Mouse (Mus musculus) heart, embryonic 14.5 days (tissue): Measurements from ENCODE around the gene Gm18596. TPM values are rescaled to one million over a fixed set of nuclear protein-coding genes. Genes with fewer than 3 reads are reported as not detected.

ENCODE experiments used
- ATAC-seq: fragments of 200-750 bp; cut with Nextera tagmentation; 2 replicates; pipeline ENCODE4 v1.8.0; 2017; ENCODE audit warnings: low read depth, moderate TSS enrichment; ENCODE audit not compliant: insufficient number of reproducible peaks, insufficient read depth, low FRiP score
- H3K27ac ChIP-seq, 2 experiments: fragments of 200-500 bp in 1 of 2; fragments of 300-500 bp in 1 of 2; sonication (generic) in 1 of 2; replicated peaks in 1 of 2; 2 replicates each; pipeline ENCODE4 v1.5.1; 2012 to 2014; ENCODE audit warnings: low read depth in 2 of 2, low read length in 2 of 2, control low read depth in 1 of 2, mild to moderate bottlenecking in 1 of 2, mixed read lengths in 1 of 2; ENCODE audit not compliant: control insufficient read depth in 1 of 2, insufficient read depth in 1 of 2
- H3K27me3 ChIP-seq: fragments of 300-500 bp; sonication (generic); 2 replicates; pipeline ENCODE4 v1.6.1; 2014; ENCODE audit warnings: mild to moderate bottlenecking, low read length, control low read depth; ENCODE audit not compliant: control insufficient read depth, insufficient read depth
- H3K36me3 ChIP-seq: fragments of 300-500 bp; sonication (generic); 2 replicates; pipeline ENCODE4 v1.6.1; 2014; ENCODE audit warnings: mild to moderate bottlenecking, control low read depth, low read length, mixed read lengths; ENCODE audit not compliant: control insufficient read depth, insufficient read depth
- H3K4me1 ChIP-seq, 2 experiments: fragments of 200-500 bp in 1 of 2; fragments of 300-500 bp in 1 of 2; sonication (generic) in 1 of 2; 2 replicates each; pipeline ENCODE4 v1.6.1; 2012 to 2014; ENCODE audit warnings: low read length in 2 of 2, control low read depth in 1 of 2, mixed read lengths in 1 of 2; ENCODE audit not compliant: control insufficient read depth in 2 of 2, insufficient read depth in 2 of 2
- H3K4me2 ChIP-seq: fragments of 300-500 bp; sonication (generic); 2 replicates; pipeline ENCODE4 v1.6.1; 2014; ENCODE audit warnings: mild to moderate bottlenecking, low read length
- H3K4me3 ChIP-seq, 2 experiments: fragments of 200-500 bp in 1 of 2; fragments of 300-500 bp in 1 of 2; sonication (generic) in 1 of 2; 2 replicates each; pipeline ENCODE4 v1.5.1; 2012 to 2014; ENCODE audit warnings: low read length in 2 of 2, mild to moderate bottlenecking in 2 of 2, control low read depth in 1 of 2, low read depth in 1 of 2, moderate library complexity in 1 of 2; ENCODE audit not compliant: control insufficient read depth in 1 of 2, insufficient read depth in 1 of 2
- H3K9ac ChIP-seq: fragments of 300-500 bp; sonication (generic); 2 replicates; pipeline ENCODE4 v1.6.1; 2014; ENCODE audit warnings: mild to moderate bottlenecking, low read length
- H3K9me3 ChIP-seq: fragments of 300-500 bp; sonication (generic); 2 replicates; pipeline ENCODE4 v1.6.1; 2016; ENCODE audit warnings: low read length, control low read depth; ENCODE audit not compliant: control insufficient read depth
- WGBS: fragments of 180-500 bp; shearing (Covaris S2); extraction: QIAGEN DNeasy Blood & Tissue Kit; methylation state at CpG from one replicate; pipeline ENCODE4 v1.1.7; 2014; 5-methylcytosine and 5-hydroxymethylcytosine counted together
- polyA plus RNA-seq: library from polyadenylated mRNA; unstranded; fragments of >200 nt; fragmentation: Nextera tagmentation; extraction: Ambion mirVana; gene quantifications from 2 replicates; pipeline ENCODE4 v1.2.1, GENCODE M21; 2014

Gene Gm18596
- polyA plus RNA-seq, 1 experiment from 2014 or later, result not detected

- 70% methylated on average over 3 of the region's 3 CpGs for WGBS
- no peak for ATAC-seq
Measured at GRCm38 (mm10) chr10:77709831-77710230, 32.6 kb downstream of the Gm18596 start.

GRCm38 (mm10) chr10:77706326-77706725 is 36.1 kb downstream of the Gm18596 start, which contains the start of gene Gm10272:
Gene Gm10272, plus strand, starts transcription at chr10:77706626.
- 86% methylated on average over 1 of the region's 1 CpGs for whole genome bisulfite sequencing
- no peak for ATAC-seq
- no peak within 1 kb of the TSS for H3K4me2 ChIP-seq
- no peaks in the 10 kb centered on the region for H3K27me3 ChIP-seq
- no peak within 1 kb of the TSS for H3K27ac ChIP-seq
- H3K9me3 ChIP-seq, result peaks cover 4% of the 10 kb centered on the region; the same call in 1 of the 2 replicates
- no peak within 1 kb of the TSS for H3K4me3 ChIP-seq
- H3K9ac ChIP-seq, result no peak within 1 kb of the TSS
- no peaks in the 10 kb centered on the region for H3K4me1 ChIP-seq
- H3K36me3 ChIP-seq, result no peaks in the 10 kb centered on the region

More at GRCm38 (mm10) chr10:77709831-77710230, 32.6 kb downstream of the Gm18596 start:
- no peak overlapping the region for H3K4me3 ChIP-seq
- no peaks in the 10 kb centered on the region for H3K4me1 ChIP-seq
- peaks cover 3% of the 10 kb centered on the region; the same call in 1 of the 2 replicates for H3K9me3 ChIP-seq
- no peak overlapping the region for H3K27ac ChIP-seq
- H3K27me3 ChIP-seq, result no peaks in the 10 kb centered on the region
- H3K9ac ChIP-seq, result no peak overlapping the region
- H3K4me2 ChIP-seq, result no peak overlapping the region
- no peaks in the 10 kb centered on the region for H3K36me3 ChIP-seq

DNA sequence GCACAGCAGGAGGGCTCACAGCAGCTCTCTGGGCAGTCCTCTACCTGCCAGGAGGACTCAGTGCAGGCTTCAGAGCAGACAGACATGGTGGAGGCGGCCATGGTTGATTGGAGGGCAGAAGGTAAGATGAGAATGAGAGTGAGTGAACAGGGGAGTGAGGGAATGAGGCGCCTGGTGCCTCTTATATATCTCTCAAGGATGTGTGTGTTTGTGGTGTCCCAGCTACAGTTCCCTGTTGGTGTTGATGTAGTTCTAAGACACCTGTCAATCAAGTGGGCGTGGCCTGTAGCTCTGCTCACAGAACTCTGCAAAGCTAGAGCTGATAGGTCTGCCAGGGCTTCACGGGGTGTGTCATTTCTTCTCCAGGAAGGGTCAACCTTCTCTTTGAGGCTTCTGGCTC is 45.3 kb downstream of the Gm18596 start, which contains the start of gene Gm9508:
Gene Gm9508, minus strand, starts transcription at position 101 of the 400 bp plus-strand sequence.
- Histone ChIP-seq H3K4me2 (no peak within 1 kb of the TSS), H3K27ac (no peak within 1 kb of the TSS), H3K4me3 (no peak within 1 kb of the TSS), H3K9me3 (peaks cover 7% of the 10 kb centered on the region; the same call in 1 of the 2 replicates), H3K27me3 (0 out of 2 replicates have a peak, but pooled peaks cover 4% of the 10 kb centered on the region), H3K9ac (no peak within 1 kb of the TSS), H3K36me3 (no peaks in the 10 kb centered on the region), H3K4me1 (no peaks in the 10 kb centered on the region)
- no peak for ATAC-seq
- 30% methylated on average over 4 of the region's 4 CpGs for WGBS

Other genes with a start within 250 kb of the Gm18596 start
- 23.0 TPM in 2 replicates for gene Fam207a, start 226.9 kb downstream of the Gm18596 start, polyA plus RNA-seq
- gene Itgb2, start 212.4 kb downstream of the Gm18596 start, polyA plus RNA-seq, result 1.5 and 2.4 TPM in 2 replicates
- 128 and 133 TPM in 2 replicates for gene Pttg1ip, start 160.9 kb downstream of the Gm18596 start, polyA plus RNA-seq
- 144 and 156 TPM in 2 replicates for gene Sumo3, start 136.5 kb downstream of the Gm18596 start, polyA plus RNA-seq
- gene Gm49325, start 136.4 kb downstream of the Gm18596 start, polyA plus RNA-seq, result 2.9 TPM in 1 of 2 replicates, not detected in the other
- gene Ube2g2, start 120.4 kb downstream of the Gm18596 start, polyA plus RNA-seq, result 50.4 and 53.0 TPM in 2 replicates
- 0.09 TPM in 1 of 2 replicates, not detected in the other for gene Tspear, start 56.1 kb downstream of the Gm18596 start, polyA plus RNA-seq
- gene Gm19402, start 51.9 kb downstream of the Gm18596 start, polyA plus RNA-seq, result not detected in 2 replicates
- not detected in 2 replicates for gene Gm9508, start 45.4 kb downstream of the Gm18596 start, polyA plus RNA-seq
- not detected in 2 replicates for gene Gm10272, start 36.0 kb downstream of the Gm18596 start, polyA plus RNA-seq
- gene Gm10024, start 31.2 kb downstream of the Gm18596 start, polyA plus RNA-seq, result not detected in 2 replicates
- not detected in 2 replicates for gene Gm10142, start 26.8 kb downstream of the Gm18596 start, polyA plus RNA-seq
- gene Krtap12-1, start 22.0 kb downstream of the Gm18596 start, polyA plus RNA-seq, result not detected in 2 replicates
- gene Gm10100, start 16.2 kb downstream of the Gm18596 start, polyA plus RNA-seq, result not detected in 2 replicates
- not detected in 2 replicates for gene Gm9736, start 8.7 kb upstream of the Gm18596 start, polyA plus RNA-seq
- gene Gm3233, start 17.0 kb upstream of the Gm18596 start, polyA plus RNA-seq, result not detected in 2 replicates
- gene Gm3238, start 28.7 kb upstream of the Gm18596 start, polyA plus RNA-seq, result not detected in 2 replicates
- not detected in 2 replicates for gene Gm7138, start 34.3 kb upstream of the Gm18596 start, polyA plus RNA-seq
- gene Gm3250, start 39.9 kb upstream of the Gm18596 start, polyA plus RNA-seq, result not detected in 2 replicates
- not detected in 2 replicates for gene Gm7137, start 45.6 kb upstream of the Gm18596 start, polyA plus RNA-seq
- gene Gm9639, start 52.4 kb upstream of the Gm18596 start, polyA plus RNA-seq, result not detected in 2 replicates
- gene Gm19668, start 56.5 kb upstream of the Gm18596 start, polyA plus RNA-seq, result not detected in 2 replicates
- gene Gm9507, start 69.2 kb upstream of the Gm18596 start, polyA plus RNA-seq, result not detected in 2 replicates
- not detected in 2 replicates for gene Gm2696, start 72.0 kb upstream of the Gm18596 start, polyA plus RNA-seq
- not detected in 2 replicates for gene Krtap10-4, start 84.5 kb upstream of the Gm18596 start, polyA plus RNA-seq
- not detected in 2 replicates for gene Krtap10-10, start 93.3 kb upstream of the Gm18596 start, polyA plus RNA-seq
- gene Gm36176, start 104.2 kb upstream of the Gm18596 start, polyA plus RNA-seq, result not detected in 2 replicates
- gene Gm10318, start 110.2 kb upstream of the Gm18596 start, polyA plus RNA-seq, result not detected in 2 replicates
- not detected in 2 replicates for gene Gm3285, start 119.3 kb upstream of the Gm18596 start, polyA plus RNA-seq
- 1.2 and 1.3 TPM in 2 replicates for gene Lrrc3, start 159.9 kb upstream of the Gm18596 start, polyA plus RNA-seq
- gene Trpm2, start 227.9 kb upstream of the Gm18596 start, polyA plus RNA-seq, result 0.07 and 0.51 TPM in 2 replicates
- 18.6 and 21.1 TPM in 2 replicates for gene 1810043G02Rik, start 235.9 kb upstream of the Gm18596 start, polyA plus RNA-seq